16 mouse cellular contexts compared by ENCODE assay signal in genomic region chr4:149665016-149665691, GRCm38 (mm10). TPM values are rescaled to one million over a fixed set of nuclear protein-coding genes. Genes with fewer than 3 reads are reported as not detected.
DNase-seq lines count a peak whose midpoint lies in the region; ATAC-seq and TF ChIP-seq lines count a peak whose summit lies in the region.
"Had no signal": no experiment of that assay in that cellular context is flagged by ENCODE, and none has a peak within 500 bp of the region (broad histone marks: within the 10 kb centered on the region; RNA-seq: fewer than 3 reads in every experiment).

No protein-coding gene starts in this region.

- no peaks in the 10 kb centered on the region for H3K79me2 ChIP-seq in MEL (ENCODE audit: control insufficient read depth, insufficient read depth, low read length, poor library complexity)

- H3K36me3 ChIP-seq in MEL (ENCODE audit: control insufficient read depth in 1 of 2, insufficient read depth in 2 of 2, low read length in 2 of 2) = peaks cover under 1 to 48% of the 10 kb centered on the region in 2 experiments
- peaks cover 6% of the 10 kb centered on the region for H3K36me3 ChIP-seq in splenic B cell, adult 2 months (ENCODE audit: control insufficient read depth, insufficient read depth, low read length, poor library complexity, severe bottlenecking)
- H3K36me3 ChIP-seq: forebrain, embryonic 12.5 days; intestine, embryonic 15.5 days had no signal

- H3K27ac ChIP-seq in MEL (ENCODE audit: control insufficient read depth, low read depth, low read length) = peak overlapping the region; percentile 73
- H3K27ac ChIP-seq: forebrain, embryonic 12.5 days; intestine, embryonic 15.5 days; stomach, postnatal 0 days had no signal

- 0 out of 4 replicates have a peak, but pooled peaks of 1 of the 2 experiments have one; percentile 8 for TF ChIP-seq EP300 in MEL (IDR thresholded peaks at IDR 0.05; ENCODE audit: low read depth in 1 of 2, low read length in 2 of 2)

- ATAC-seq in megakaryocyte, adult 5-6 weeks (ENCODE audit: poor library complexity, severe bottlenecking) = peak; percentile 69
- ATAC-seq: intestine, embryonic 15.5 days had no signal

- TF ChIP-seq RAD21 in MEL (IDR thresholded peaks at IDR 0.05; ENCODE audit: low read depth, low read length) = no peak

- no peak overlapping the region; the same call in 1 of the 2 replicates for H3K9ac ChIP-seq in MEL (ENCODE audit: control insufficient read depth, low read depth, low read length, poor library complexity, severe bottlenecking)
- H3K9ac ChIP-seq: forebrain, embryonic 12.5 days; intestine, embryonic 15.5 days had no signal

- no peak for TF ChIP-seq CTCF in MEL (IDR thresholded peaks at IDR 0.05 in 2 of 3, conservative IDR thresholded peaks at IDR 0.05 in 1 of 3; ENCODE audit: control insufficient read depth in 1 of 3, insufficient read depth in 1 of 3, low read depth in 2 of 3, low read length in 3 of 3, poor library complexity in 1 of 3, severe bottlenecking in 1 of 3)

- peaks cover 33 to 48% of the 10 kb centered on the region in 2 experiments for H3K4me1 ChIP-seq in MEL (ENCODE audit: control insufficient read depth in 1 of 2, insufficient read depth in 2 of 2, low read length in 2 of 2)
- H3K4me1 ChIP-seq: forebrain, embryonic 12.5 days; intestine, embryonic 15.5 days had no signal

- peak; percentile 61 for DNase-seq in thymus, postnatal 0 days (ENCODE audit: low spot score)
- DNase-seq in thymus, postnatal 10 days (ENCODE audit: low spot score in 2 of 2) = no peak
- DNase-seq in MEL (ENCODE audit: low read depth, low spot score) = peak; percentile 59
- peak; percentile 75 for DNase-seq in splenic B cell, adult 2 months (ENCODE audit: low read depth, low spot score)
- DNase-seq in lung, postnatal 25 days (ENCODE audit: low spot score) = no peak
- DNase-seq in heart, postnatal 10 days = no peak
- DNase-seq in right cerebral cortex, postnatal 10 days (ENCODE audit: low spot score in 2 of 2) = no peak
- DNase-seq: cerebellum, adult 2 months; embryo, embryonic 11 days; gastrocnemius, postnatal 36 days; heart, postnatal 4 days; right cerebral cortex, adult 18-20 months had no signal

- H3K9me3 ChIP-seq in MEL (replicated peaks; ENCODE audit: insufficient read depth, low read length) = no peaks in the 10 kb centered on the region
- H3K9me3 ChIP-seq: forebrain, embryonic 12.5 days; intestine, embryonic 15.5 days had no signal

- no peak for TF ChIP-seq POLR2A in MEL (IDR thresholded peaks at IDR 0.05; ENCODE audit: control insufficient read depth in 1 of 2, insufficient read depth in 1 of 2, low read depth in 1 of 2, low read length in 2 of 2, poor library complexity in 1 of 2)

- H3K4me3 ChIP-seq in MEL (ENCODE audit: control insufficient read depth in 1 of 2, insufficient read depth in 1 of 2, low read depth in 2 of 2, low read length in 2 of 2) = no peak overlapping the region
- H3K4me3 ChIP-seq: forebrain, embryonic 12.5 days; intestine, embryonic 15.5 days had no signal

- intact Hi-C loops in heart, postnatal 10 days (cut with DNase I) = no loop called here

- H3K27me3 ChIP-seq in MEL (ENCODE audit: control insufficient read depth in 1 of 2, insufficient read depth in 2 of 2, low read length in 2 of 2) = no peaks in the 10 kb centered on the region
- H3K27me3 ChIP-seq in splenic B cell, adult 2 months (ENCODE audit: control insufficient read depth, insufficient read depth, low read length, poor library complexity, severe bottlenecking) = no peaks in the 10 kb centered on the region
- H3K27me3 ChIP-seq: forebrain, embryonic 12.5 days; intestine, embryonic 15.5 days had no signal

TF ChIP-seq in MEL, 35 proteins besides CTCF, POLR2A, EP300 and RAD21:
- no peak for TF ChIP-seq USF2 (IDR thresholded peaks at IDR 0.05; ENCODE audit: borderline replicate concordance in 1 of 2, insufficient read depth in 1 of 2, low read depth in 1 of 2, low read length in 2 of 2)
- peak; percentile 75 for TF ChIP-seq MAZ (IDR thresholded peaks at IDR 0.05; ENCODE audit: low read depth, low read length)
- TF ChIP-seq BHLHE40 (IDR thresholded peaks at IDR 0.05; ENCODE audit: borderline replicate concordance, low read depth, low read length) = no peak
- peak; percentile 43; the same call in 1 of the 2 replicates for TF ChIP-seq ETS1 (IDR thresholded peaks at IDR 0.05; ENCODE audit: low read depth, low read length)
TF ChIP-seq in MEL: peak in this region for 2.

RNA-seq across cellular contexts. Expression of gene Pik3cd, which starts 37.2 kb away (rescaled TPM):
- polyA plus RNA-seq in thymus, postnatal 0 days (2015; fragmentation: Nextera tagmentation; extraction: Ambion mirVana) = 27.5 and 31.2 TPM in 2 replicates
- total RNA-seq in MEL (2012; rRNA removed) = 45.7 and 45.9 TPM in 2 replicates
- 100 to 1,000 TPM in 1 of 2 experiments, 10 to 100 TPM in 1; 49.8 to 152 TPM for polyA plus RNA-seq in MEL (2012; ENCODE audit: insufficient read depth in 1 of 2, insufficient read length in 2 of 2, low read depth in 1 of 2, low replicate concordance in 2 of 2, missing spikeins in 1 of 2)
- 76.6 and 78.3 TPM in 2 replicates for total RNA-seq in megakaryocyte, adult 5-6 weeks (2015)
- 129 and 130 TPM in 2 replicates for total RNA-seq in megakaryocyte, adult 5-6 weeks (2017)
- total RNA-seq in heart, postnatal 10 days (2021) = 1 to 10 TPM; 4.1 to 4.6 TPM

Comparison
In these comparisons a context has a peak if more than half of its experiments do, and no peak if none do; other contexts are left out.
1. DNase-seq: peak in thymus, postnatal 0 days (single experiment), MEL (single experiment) and splenic B cell, adult 2 months (single experiment); none in thymus, postnatal 10 days (0 of 2), lung, postnatal 25 days (single experiment), heart, postnatal 10 days (0 of 2) and right cerebral cortex, postnatal 10 days (0 of 2).